Mouse (Mus musculus): Measurements from ENCODE around the gene Rbpj.

Rbpj gene

DNA sequence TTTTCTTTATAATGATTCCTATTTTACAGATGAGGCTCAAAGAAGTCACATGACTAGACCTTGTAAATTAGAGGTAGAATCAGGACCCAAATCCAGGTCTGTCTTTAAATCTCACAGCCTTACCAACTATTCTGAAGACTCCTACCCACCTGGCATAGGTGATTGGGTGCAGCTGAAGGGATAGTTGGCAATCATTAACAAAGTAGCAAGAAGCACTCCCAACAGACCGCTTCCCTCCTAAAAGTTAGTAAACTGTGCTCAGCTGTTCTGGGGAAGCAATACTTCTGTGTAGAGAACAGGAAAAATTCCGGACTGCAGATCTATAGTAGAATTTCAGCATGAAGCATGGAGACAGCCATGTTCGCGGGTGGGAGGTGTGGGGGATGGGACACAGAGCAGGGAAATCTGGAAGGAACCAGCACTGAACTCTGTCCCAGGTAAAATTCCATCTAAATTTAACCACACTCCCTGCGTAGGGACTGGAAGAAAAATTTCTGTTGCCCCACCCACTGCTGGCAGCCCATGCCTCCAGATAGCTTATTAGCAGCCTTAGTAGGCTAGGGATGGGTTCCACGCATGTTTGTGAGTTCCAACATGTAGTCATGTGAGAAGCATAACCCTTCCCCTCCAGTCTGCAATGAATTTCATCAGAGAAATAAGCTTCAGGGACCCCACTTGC is 3.3 kb downstream of the Rbpj start:
- DNase-seq, result no peak

DNA sequence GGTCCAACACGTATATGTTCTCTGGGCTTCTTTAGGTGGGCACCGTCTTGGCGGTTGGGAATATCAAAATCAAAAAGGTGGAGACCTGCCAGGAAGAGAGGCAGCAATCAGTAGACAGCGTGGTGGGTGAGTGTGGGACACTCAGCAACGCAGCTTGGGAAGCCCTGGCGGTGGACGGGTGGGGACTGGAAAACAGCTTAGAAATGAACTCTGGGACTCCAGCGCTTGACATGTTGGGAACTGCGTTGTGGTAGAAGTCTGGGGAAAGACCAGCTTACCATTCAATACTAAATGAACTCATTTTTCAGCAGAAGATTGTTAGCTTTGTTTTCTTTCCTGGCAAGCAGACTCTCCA is 3.8 kb downstream of the Rbpj start:
- no peak for DNase-seq

DNA sequence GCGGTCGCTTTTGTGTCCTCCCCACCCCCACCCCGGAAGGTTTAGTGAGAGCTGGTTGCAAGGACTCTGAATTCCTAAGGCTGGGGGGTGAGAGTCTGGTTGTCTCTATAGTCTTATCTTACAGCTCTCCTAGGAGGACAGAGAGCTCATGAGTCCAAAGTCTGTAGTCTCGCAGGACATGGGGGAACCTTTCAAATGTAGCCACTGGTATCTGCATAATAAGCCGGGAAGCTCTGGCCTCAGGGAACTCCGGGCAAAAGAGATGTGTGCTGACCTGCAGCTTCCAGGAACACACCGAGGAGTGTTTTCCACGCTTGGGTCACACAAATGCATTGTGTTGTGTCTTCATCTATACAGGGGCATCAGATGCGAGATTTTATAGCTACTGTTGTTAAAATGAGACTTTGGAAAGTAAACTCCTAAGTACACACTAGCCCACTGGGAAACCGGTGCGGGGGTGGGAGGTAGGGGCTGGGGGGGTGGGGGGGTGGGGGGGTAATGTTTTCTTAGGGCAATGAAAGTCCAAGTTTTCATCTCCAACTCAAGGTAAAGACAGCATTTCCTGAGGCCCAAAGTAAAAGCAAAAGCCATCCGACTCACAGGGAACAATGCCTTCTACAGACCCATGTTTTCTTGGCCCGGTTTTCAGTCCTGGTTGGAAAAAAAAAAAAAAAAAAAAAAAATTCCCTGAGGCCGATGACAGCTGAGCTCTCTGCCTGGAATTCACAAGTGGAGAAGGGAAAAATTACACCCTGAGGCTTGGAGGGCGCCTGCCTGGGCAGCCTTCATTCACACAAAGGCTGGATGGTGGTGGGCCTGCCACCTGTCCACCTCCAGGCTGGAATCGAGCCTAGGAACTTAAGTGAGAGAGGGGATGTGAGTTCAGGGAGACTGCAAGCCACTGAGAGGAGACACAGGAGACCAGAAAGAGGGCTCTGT is 4.5 kb downstream of the Rbpj start:
- DNase-seq, result no peak

DNA sequence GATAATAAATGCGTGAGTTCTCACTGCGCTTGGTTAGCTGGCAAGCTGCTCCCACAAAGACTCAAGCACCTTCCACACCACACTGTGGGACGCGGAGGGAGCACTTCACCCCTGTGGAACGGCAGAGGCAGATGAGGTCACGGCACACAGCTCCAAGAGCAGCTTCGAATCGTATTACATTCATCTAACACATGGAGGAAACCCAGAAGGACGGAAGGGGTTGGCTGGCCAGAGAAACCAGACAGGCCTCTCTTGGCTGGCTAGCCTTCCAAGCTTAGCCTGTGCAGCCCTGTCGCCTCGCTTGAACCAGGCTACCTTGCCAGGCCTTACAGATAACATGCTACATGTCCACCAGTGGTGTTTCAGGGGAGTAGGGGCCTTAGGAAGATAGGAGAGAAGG is 6.5 kb downstream of the Rbpj start:
- no peak for DNase-seq

DNA sequence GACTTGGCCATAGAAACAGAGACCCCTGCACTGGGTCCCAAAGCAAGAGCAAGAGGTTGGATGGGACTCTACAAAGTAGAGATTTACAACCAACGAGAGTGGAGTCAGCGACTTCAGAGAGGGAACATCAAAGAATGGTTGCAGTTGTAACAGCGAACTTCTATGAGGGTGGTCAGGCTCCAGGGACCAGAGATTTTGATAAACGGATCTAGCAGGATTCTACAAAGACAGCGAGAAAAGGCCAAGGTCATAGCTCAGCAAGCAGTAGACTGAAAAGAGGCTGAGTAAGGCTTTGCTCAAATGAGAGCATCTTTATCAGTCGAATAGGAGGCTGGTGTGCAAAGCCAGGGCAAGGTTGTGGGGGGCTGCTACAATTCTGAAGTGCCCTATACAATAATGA is 13.2 kb downstream of the Rbpj start:
- DNase-seq, result no peak

DNA sequence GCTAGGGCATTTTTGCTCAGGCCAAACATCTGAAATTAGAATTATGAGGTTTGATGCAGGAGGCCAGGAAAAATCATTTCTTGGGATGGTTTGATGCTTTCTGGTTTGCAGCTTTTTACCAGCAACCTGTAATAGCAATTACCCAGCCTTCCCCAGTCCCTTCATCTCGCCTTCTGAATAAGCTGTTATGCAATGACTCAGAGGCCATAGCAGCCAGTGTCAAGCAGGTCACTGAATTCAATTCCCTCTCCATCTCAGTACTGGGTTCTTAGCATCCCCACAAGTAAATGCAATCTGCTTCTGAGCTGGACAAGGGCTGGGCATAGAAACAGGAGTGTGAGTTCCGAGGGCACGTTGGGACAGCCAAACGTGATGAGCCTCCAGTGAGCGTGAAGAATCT is 13.9 kb downstream of the Rbpj start:
- no peak for DNase-seq

DNA sequence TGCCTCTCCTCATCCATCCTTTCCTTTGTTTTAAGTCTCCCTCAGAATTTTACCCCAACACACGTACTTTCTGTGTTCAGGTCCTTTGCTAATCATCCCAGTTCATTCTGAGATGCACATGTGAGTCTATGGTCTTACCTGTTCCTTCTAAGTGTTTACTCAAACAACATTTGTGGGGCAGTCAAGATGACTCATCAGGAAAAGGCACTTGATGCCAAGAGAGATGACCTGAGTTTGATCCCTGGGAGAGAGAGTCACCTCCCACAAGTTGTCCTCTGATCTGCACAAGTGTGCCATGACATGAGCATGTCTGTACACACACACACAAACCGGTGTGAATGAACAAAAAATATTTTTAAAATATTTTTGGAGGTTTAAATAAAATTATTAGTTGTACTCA is 15.1 kb downstream of the Rbpj start:
- DNase-seq, result no peak

DNA sequence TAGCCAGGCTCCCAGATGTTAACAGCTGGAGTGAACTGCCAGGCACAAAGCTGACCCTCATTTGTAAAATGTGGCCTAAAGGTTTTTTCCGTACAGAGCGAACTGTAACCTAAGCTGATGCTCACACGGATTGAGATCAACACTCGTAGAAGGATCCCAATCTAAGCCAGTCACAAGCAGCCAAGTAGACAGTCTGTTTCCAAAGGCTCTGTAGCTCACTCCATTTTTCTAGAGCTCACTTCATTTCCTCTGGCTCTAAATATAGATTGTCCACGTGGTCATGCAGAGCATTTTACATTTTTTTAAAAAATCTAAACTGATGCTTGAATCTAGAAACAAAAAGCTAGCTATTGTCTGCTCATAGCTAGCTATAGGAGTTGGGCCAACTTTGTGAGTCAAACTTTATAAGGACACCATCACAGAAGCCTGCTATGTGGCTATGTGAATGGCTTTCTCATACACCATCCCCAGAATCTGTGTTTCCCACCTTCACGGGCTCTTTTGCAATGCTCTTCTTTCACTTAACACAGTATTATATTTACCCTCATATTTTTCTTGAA is 19.2 kb downstream of the Rbpj start:
- no peak for DNase-seq

DNA sequence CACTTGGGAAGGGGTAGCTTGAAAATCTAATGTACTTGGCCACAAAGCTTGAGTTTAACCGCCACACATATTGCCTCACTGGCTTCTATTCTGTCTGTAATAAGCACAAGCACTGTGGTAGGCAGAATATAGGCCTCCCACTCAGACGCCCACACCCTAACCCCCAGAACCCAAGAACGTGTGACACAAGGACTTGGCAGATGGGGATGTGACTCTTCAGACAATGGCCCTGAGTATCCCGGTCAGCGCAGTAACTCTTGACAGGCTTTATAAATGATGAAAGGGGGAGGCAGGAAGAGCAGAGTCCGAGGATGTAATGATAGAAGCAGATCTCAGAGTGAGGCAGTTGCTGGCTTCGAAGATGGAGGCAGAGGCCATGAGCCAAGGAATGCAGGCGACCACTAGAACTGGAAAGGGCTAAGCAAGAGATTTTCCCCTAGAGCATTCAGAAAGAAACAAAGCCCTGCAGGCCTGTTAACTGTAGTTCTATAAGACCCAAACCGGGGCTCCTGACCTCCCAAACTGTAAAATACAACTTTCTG is 20.1 kb downstream of the Rbpj start:
- no peak for DNase-seq

DNA sequence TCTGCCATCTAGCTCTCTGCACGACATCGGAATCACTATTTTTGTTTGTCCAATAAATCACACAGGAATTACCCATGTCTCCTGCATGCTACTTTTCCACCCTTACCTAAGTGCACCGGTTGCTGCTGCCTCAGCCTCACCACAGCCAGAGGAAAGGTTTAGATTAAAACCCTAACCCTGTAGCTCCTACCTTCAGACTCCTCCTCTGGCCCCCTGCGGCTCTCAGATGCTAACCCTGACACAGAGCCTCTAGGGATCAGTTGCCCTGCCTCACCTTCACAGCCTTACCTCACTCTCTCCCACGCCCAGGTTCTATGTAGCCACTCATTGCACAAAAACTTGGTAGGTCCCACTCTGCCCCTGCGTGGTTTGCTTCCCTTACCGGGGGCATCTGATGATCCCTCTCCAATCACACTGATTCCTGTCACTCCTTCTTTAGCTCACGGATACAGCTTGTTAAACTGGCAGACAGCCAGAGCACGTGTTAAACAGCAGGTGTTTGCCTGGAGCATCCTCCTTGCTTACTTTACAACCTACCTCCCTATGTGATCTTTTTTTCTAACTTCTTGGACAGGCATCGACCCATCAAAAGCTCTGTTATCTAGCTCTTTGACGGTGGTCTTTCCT is 21.1 kb downstream of the Rbpj start:
- DNase-seq, result no peak

DNA sequence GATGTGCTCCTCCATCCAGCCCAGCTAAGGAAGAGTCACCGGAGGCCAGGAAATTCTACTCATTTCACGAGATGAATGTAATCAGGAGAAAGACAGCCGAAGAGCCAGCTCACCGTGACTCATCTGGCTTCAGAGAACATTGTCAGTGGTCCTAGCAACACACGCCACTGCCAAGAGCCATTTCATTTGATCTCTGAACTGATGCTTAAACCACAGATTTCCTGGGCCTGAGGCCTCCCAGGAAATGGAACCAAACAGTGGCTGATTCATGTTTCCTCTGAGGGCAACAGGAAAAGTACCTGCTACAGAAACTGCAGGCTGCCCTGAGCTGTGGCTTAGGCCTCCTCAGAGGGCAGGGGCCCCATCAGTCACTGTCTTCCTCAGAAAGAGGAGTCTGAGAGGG is 24.7 kb downstream of the Rbpj start:
- no peak for DNase-seq

DNA sequence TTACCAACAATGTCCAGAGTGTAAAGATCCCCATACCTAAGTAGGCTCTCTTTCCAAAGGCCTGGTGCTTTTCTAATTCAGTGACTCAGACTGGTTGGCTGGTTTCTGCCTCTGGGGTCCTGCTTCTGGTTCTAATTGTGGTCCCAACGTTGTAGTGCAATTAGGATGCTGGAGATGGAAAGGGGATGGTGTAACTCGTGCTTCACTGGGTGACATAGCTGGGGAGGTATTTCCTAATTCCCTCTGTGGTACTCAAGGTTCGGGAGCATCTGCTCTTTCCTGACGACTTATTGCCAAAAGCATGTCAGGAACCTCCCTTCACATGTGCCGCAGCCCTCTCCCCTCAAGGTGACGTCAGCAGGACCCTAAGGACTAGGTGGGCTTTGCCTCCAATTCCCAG is 27.8 kb downstream of the Rbpj start:
- no peak for DNase-seq

DNA sequence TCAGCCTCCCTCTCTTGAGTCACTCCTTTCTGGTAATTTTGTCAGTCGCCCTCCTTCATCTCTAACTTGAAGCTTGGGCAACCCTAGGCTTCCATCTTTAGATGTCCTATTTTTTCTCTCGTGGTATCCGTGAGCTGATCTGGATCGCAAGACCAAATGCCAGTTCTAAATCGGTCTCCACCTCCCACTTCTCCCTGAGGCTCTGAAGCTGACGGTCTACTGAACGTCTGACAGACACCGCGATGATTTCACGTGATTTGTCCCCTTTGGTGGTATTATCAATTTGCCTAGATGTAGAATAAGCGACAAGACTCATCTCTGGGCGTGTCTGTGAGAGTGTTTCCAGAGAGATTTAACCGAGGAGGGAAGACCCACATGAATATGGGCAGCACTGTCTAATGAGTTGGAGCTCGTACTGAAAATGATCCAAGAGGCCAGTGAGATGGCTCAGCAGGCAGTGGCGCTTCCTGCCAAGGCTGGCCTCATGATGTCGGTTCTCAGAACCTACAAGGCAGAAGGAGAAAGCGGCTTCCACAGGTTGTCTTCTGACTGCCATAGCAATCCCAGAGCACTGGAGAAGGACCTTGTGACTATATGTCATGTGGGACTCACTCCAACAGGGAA is 28.7 kb downstream of the Rbpj start:
- no peak for DNase-seq

DNA sequence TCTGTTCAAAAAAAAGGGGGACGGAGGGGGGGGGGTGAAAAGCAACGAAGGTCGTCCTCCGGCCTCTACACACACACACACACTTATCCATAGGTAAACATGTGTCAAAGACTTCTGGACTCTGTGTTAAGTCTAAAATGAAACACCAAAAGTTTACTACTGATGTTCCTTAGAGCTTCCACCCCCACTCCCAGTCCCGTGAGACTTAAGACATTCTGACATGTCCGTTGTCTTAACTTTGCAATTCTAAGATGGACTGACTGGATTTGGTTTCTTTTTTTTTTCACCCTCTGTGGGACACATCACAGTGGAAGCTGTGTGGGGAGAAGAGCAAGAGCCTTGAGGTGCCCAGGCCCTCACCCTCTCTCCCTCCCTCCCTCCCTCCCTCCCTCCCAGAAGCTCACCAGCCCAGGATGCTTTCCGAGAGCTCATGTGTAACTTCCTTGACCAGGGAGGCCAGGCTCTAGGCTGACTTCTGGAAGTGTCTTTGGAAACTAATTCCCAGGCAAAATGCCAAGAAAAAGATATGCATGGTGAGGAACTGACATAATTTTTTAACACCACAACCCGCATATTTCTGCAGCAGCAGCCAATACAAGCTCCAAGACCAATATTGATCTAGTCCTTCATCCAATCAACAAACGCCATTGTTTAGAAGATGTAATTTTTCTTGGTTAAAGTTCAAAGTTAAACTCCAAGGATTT is 31.0 kb downstream of the Rbpj start:
- no peak for DNase-seq

DNA sequence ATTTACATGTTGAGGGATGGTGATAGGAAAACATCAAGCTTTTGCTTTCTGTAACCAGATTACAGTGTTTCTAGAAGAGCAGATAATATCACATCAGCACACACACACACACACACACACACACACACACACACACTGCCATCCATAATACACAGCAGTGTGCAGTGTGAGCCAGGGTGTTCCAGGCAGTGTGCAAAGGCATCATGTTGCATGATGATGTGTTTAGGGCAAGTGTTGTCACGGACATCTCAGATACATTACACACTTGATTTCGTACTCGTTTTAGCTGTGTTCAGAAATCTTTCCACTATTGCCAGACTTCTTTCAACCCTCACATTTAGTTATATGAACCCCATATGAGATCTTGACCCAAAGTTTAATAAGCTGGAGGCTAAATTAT is 33.6 kb downstream of the Rbpj start:
- no peak for DNase-seq

DNA sequence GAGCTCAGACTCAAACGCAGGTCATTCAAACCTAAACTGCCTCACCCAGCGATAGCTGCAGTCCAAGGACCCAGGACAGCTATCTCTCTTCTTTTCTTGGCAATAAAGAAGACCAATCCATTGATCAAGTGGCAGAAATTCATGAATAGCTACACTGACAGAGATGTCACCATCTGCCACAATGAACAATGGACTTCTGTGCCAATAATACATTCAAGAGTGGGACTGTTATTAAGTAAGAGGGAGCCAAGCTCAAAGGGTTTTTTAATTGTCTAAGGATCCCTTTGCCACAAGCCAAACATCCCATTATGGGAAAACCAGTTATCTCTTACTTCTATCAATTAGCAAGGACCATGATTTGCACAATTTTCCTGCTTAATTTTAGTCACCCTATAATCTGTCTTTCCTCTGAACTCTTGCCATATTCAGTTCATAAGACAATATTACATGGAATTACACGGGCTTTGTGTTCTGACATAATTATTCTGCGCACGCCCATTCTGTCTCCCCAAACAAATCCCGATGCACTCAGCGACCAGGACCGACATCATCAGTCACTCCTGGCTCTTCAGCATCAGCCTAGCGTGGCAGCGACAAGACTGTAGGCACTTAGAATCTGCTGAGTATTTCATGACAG is 34.7 kb downstream of the Rbpj start:
- DNase-seq, result peak; percentile 17

DNA sequence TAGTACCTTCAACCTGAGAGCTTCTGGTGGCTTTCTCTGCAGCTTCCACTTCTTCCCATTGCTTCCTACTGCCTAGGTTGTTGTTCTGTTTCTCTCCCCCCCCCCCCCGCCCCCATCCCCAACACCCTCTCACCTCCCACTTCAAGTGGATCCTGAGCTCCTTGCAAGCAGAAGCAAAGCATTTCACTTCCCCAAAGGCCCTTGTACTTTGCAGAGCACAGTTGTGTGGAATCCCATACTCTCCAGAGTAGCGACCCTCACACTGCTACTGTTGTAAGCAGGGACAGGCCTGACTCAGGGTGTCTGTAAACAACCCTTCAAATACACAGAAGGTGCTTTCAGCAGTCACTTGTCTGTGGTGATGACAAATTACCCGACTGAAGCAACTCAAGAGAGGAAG is 37.3 kb downstream of the Rbpj start:
- DNase-seq, result no peak

DNA sequence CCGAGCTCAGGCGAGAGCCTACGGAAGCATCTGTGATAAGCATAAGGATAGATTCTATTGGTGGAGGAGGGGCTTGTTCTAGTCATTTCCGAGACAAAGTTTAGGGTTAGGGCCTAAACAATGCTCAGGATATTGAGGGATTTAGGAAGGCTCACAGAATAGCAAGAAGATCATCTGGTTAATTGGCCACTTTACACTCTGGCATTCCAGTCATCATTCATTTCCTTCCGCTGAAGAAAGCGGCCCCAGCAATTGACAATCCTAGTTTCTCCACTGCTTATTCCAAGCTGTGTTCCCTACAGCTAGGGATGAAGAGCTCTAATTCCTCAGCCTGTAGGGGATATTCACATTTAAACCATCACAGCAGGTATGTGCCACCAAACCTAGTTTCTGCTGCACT is 39.8 kb downstream of the Rbpj start:
- DNase-seq, result no peak

DNA sequence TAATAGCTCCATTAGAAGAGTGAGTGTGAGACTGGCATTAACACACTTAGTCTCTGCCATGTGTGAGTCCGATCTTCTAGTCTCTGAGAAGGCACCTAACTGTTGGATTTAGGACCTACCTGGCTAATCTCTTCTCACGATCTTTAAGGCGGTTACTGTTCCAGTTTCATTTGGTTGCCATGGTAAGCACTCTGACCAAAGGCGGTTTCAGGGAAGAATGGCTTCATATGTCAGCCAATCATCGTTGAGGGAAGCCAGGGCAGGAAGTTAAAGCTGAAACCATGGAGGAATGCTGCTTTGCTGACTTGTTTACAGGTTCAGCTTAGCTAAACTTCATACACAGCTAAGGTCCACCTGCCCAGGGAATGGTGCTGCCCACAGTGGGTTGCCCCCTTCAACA is 41.4 kb downstream of the Rbpj start:
- DNase-seq, result no peak

DNA sequence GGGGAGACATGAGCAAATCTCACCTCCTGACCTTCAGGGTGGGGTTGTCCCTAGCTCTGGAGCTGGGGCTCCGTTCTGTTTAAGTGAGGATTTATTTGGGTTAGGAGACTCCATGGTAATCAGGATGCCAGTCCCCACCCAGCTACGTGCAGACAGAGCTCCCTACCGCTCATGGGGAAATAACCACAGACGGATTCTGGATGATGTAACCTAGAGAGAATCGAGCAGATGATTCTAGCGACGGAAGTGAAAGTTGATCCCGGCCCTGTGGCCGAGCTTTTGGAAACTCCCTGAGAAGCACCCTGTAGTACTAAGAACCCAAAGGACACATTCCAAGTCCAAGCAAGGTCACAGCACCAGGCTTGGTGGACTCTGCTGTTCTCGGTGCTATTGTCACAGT is 43.5 kb downstream of the Rbpj start:
- peak; percentile 58 for DNase-seq

DNA sequence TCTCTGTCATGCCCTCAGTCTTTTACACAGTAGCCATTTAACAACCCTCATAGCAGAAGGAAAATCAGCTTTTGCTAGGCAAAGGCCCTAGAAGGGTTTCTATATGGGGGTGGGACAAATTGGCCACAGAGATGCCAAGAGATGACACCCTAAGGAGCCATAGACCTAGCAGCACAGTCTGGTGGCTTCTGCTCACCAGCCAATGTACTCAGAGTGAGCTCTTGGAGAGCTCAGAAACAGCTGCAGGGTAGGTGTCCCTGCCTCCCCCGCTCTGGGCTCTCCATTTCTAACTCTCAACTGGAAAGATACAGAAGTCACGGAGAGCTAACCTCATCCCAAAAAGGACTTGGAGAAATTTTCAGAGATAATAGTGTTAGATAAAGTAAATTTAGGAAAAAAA is 44.0 kb downstream of the Rbpj start:
- no peak for DNase-seq

DNA sequence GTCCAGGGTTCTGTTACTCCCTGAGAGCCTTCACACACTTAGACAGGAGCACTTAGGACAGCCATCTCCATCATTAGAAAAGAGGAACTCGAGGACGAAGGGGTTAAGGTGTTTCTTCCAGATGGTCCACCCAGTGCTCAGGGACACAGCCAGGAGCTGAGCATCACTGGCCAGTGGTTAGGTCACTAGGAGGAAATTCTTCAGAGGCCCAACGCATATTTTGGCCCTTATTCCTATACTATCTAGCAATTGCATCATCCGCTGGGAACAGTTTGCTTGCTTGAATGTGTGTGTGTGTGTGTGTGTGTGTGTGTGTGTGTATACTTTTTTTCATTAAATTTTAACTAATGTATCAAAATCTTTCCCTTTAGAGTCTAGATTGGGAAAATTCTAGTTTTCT is 45.5 kb downstream of the Rbpj start:
- DNase-seq, result no peak

Measured in layer of hippocampus, adult 9-11 months (tissue).